Mouse (Mus musculus): Measurements from ENCODE around the gene Sorl1. TPM values are rescaled to one million over a fixed set of nuclear protein-coding genes. Genes with fewer than 3 reads are reported as not detected.
A peak's percentile ranks its signal among the peaks of the same experiment; 100 is the strongest.

The Sorl1 gene
- polyA plus RNA-seq, 1 experiment from 2014 or later: 3.6 TPM

GRCm38 (mm10) chr9:41950991-41951451 is 173.1 kb downstream of the Sorl1 start:
- H3K9ac ChIP-seq (ENCODE audit: low read length): peak overlapping the region; percentile 86
- H3K27ac ChIP-seq (replicated peaks in 1 of 2; ENCODE audit: control insufficient read depth in 1 of 2, insufficient read depth in 1 of 2, low read depth in 2 of 2, low read length in 2 of 2): peak overlapping the region; percentile 95 to 99
- peak overlapping the region; percentile 61 to 72 for H3K4me3 ChIP-seq (ENCODE audit: control insufficient read depth in 1 of 2, insufficient read depth in 1 of 2, low read depth in 1 of 2, low read length in 2 of 2)
- peaks cover 13 to 21% of the 10 kb centered on the region in 2 experiments for H3K4me1 ChIP-seq (ENCODE audit: control insufficient read depth in 2 of 2, insufficient read depth in 2 of 2, low read length in 2 of 2)
- WGBS: under 1% methylated on average over 21 of the region's 21 CpGs
- ATAC-seq (ENCODE audit: insufficient number of reproducible peaks, insufficient read depth, low FRiP score, low read depth): peak; percentile 72
- peak overlapping the region; percentile 86 for H3K4me2 ChIP-seq (ENCODE audit: low read length)
- no peaks in the 10 kb centered on the region for H3K9me3 ChIP-seq (ENCODE audit: control insufficient read depth, low read length)
- H3K27me3 ChIP-seq (ENCODE audit: control insufficient read depth, insufficient read depth, low read length): no peaks in the 10 kb centered on the region
- H3K36me3 ChIP-seq (ENCODE audit: control insufficient read depth, insufficient read depth, low read length): no peaks in the 10 kb centered on the region

GRCm38 (mm10) chr9:41950109-41950990 is 173.7 kb downstream of the Sorl1 start:
- Histone ChIP-seq H3K9me3 (ENCODE audit: control insufficient read depth, low read length) (no peaks in the 10 kb centered on the region), H3K4me1 (ENCODE audit: control insufficient read depth in 2 of 2, insufficient read depth in 2 of 2, low read length in 2 of 2) (peaks cover 13 to 21% of the 10 kb centered on the region in 2 experiments), H3K9ac (ENCODE audit: low read length) (peak overlapping the region; percentile 86), H3K36me3 (ENCODE audit: control insufficient read depth, insufficient read depth, low read length) (no peaks in the 10 kb centered on the region), H3K4me3 (ENCODE audit: control insufficient read depth in 1 of 2, insufficient read depth in 1 of 2, low read depth in 1 of 2, low read length in 2 of 2) (peak overlapping the region; percentile 61 to 72), H3K4me2 (ENCODE audit: low read length) (peak overlapping the region; percentile 86), H3K27me3 (ENCODE audit: control insufficient read depth, insufficient read depth, low read length) (no peaks in the 10 kb centered on the region), H3K27ac (replicated peaks in 1 of 2; ENCODE audit: control insufficient read depth in 1 of 2, insufficient read depth in 1 of 2, low read depth in 2 of 2, low read length in 2 of 2) (peak overlapping the region; percentile 95 to 99)
- 9% methylated on average over 34 of the region's 34 CpGs for WGBS
- peak; percentile 85 for ATAC-seq (ENCODE audit: insufficient number of reproducible peaks, insufficient read depth, low FRiP score, low read depth)

- Histone ChIP-seq H3K36me3 (ENCODE audit: control insufficient read depth, insufficient read depth, low read length) (no peaks in the 10 kb centered on the region), H3K4me2 (ENCODE audit: low read length) (no peak overlapping the region), H3K27me3 (ENCODE audit: control insufficient read depth, insufficient read depth, low read length) (no peaks in the 10 kb centered on the region), H3K4me1 (ENCODE audit: control insufficient read depth in 2 of 2, insufficient read depth in 2 of 2, low read length in 2 of 2) (peaks cover 13 to 21% of the 10 kb centered on the region in 2 experiments), H3K27ac (replicated peaks in 1 of 2; ENCODE audit: control insufficient read depth in 1 of 2, insufficient read depth in 1 of 2, low read depth in 2 of 2, low read length in 2 of 2) (peak overlapping the region; percentile 76 to 95; a peak in 3 of 4 replicates), H3K9me3 (ENCODE audit: control insufficient read depth, low read length) (no peaks in the 10 kb centered on the region), H3K9ac (ENCODE audit: low read length) (no peak overlapping the region), H3K4me3 (ENCODE audit: control insufficient read depth in 1 of 2, insufficient read depth in 1 of 2, low read depth in 1 of 2, low read length in 2 of 2) (no peak overlapping the region)
- no peak for ATAC-seq (ENCODE audit: insufficient number of reproducible peaks, insufficient read depth, low FRiP score, low read depth)
- 75% methylated on average over 5 of the region's 5 CpGs for WGBS
Observed at GRCm38 (mm10) chr9:41949476-41949875, 174.6 kb downstream of the Sorl1 start.

GRCm38 (mm10) chr9:41944964-41945363 is 179.1 kb downstream of the Sorl1 start:
- Histone ChIP-seq H3K27me3 (ENCODE audit: control insufficient read depth, insufficient read depth, low read length) (no peaks in the 10 kb centered on the region), H3K4me2 (ENCODE audit: low read length) (no peak overlapping the region), H3K4me3 (ENCODE audit: control insufficient read depth in 1 of 2, insufficient read depth in 1 of 2, low read depth in 1 of 2, low read length in 2 of 2) (no peak overlapping the region), H3K27ac (replicated peaks in 1 of 2; ENCODE audit: control insufficient read depth in 1 of 2, insufficient read depth in 1 of 2, low read depth in 2 of 2, low read length in 2 of 2) (no peak overlapping the region), H3K9ac (ENCODE audit: low read length) (no peak overlapping the region), H3K36me3 (ENCODE audit: control insufficient read depth, insufficient read depth, low read length) (no peaks in the 10 kb centered on the region), H3K9me3 (ENCODE audit: control insufficient read depth, low read length) (no peaks in the 10 kb centered on the region), H3K4me1 (ENCODE audit: control insufficient read depth in 2 of 2, insufficient read depth in 2 of 2, low read length in 2 of 2) (peaks cover under 1 to 5% of the 10 kb centered on the region in 2 experiments; a peak in 3 of 4 replicates)
- WGBS: 84% methylated on average over 7 of the region's 7 CpGs
- no peak for ATAC-seq (ENCODE audit: insufficient number of reproducible peaks, insufficient read depth, low FRiP score, low read depth)

- Histone ChIP-seq H3K4me3 (ENCODE audit: control insufficient read depth in 1 of 2, insufficient read depth in 1 of 2, low read depth in 1 of 2, low read length in 2 of 2) (no peak overlapping the region), H3K27ac (replicated peaks in 1 of 2; ENCODE audit: control insufficient read depth in 1 of 2, insufficient read depth in 1 of 2, low read depth in 2 of 2, low read length in 2 of 2) (no peak overlapping the region), H3K4me2 (ENCODE audit: low read length) (no peak overlapping the region), H3K9me3 (ENCODE audit: control insufficient read depth, low read length) (no peaks in the 10 kb centered on the region), H3K4me1 (ENCODE audit: control insufficient read depth in 2 of 2, insufficient read depth in 2 of 2, low read length in 2 of 2) (peaks cover 5% of the 10 kb centered on the region in 2 experiments; a peak in 3 of 4 replicates), H3K27me3 (ENCODE audit: control insufficient read depth, insufficient read depth, low read length) (no peaks in the 10 kb centered on the region), H3K9ac (ENCODE audit: low read length) (no peak overlapping the region), H3K36me3 (ENCODE audit: control insufficient read depth, insufficient read depth, low read length) (no peaks in the 10 kb centered on the region)
- 82% methylated on average over 4 of the region's 4 CpGs for WGBS
- ATAC-seq (ENCODE audit: insufficient number of reproducible peaks, insufficient read depth, low FRiP score, low read depth): no peak
Observed at GRCm38 (mm10) chr9:41942970-41943635, 181.0 kb downstream of the Sorl1 start.

- Histone ChIP-seq H3K9ac (ENCODE audit: low read length) (no peak overlapping the region), H3K27ac (replicated peaks in 1 of 2; ENCODE audit: control insufficient read depth in 1 of 2, insufficient read depth in 1 of 2, low read depth in 2 of 2, low read length in 2 of 2) (no peak overlapping the region), H3K27me3 (ENCODE audit: control insufficient read depth, insufficient read depth, low read length) (no peaks in the 10 kb centered on the region), H3K9me3 (ENCODE audit: control insufficient read depth, low read length) (no peaks in the 10 kb centered on the region), H3K36me3 (ENCODE audit: control insufficient read depth, insufficient read depth, low read length) (no peaks in the 10 kb centered on the region), H3K4me2 (ENCODE audit: low read length) (no peak overlapping the region), H3K4me3 (ENCODE audit: control insufficient read depth in 1 of 2, insufficient read depth in 1 of 2, low read depth in 1 of 2, low read length in 2 of 2) (no peak overlapping the region), H3K4me1 (ENCODE audit: control insufficient read depth in 2 of 2, insufficient read depth in 2 of 2, low read length in 2 of 2) (peaks cover 15% of the 10 kb centered on the region in 2 experiments)
- WGBS: 72% methylated on average over 10 of the region's 10 CpGs
- ATAC-seq (ENCODE audit: insufficient number of reproducible peaks, insufficient read depth, low FRiP score, low read depth): no peak
Observed at GRCm38 (mm10) chr9:41940311-41940853, 183.7 kb downstream of the Sorl1 start.

- no peaks in the 10 kb centered on the region for H3K36me3 ChIP-seq (ENCODE audit: control insufficient read depth, insufficient read depth, low read length)
- WGBS: 55% methylated on average over 8 of the region's 8 CpGs
- peaks cover 22% of the 10 kb centered on the region in 2 experiments for H3K4me1 ChIP-seq (ENCODE audit: control insufficient read depth in 2 of 2, insufficient read depth in 2 of 2, low read length in 2 of 2)
- no peak for ATAC-seq (ENCODE audit: insufficient number of reproducible peaks, insufficient read depth, low FRiP score, low read depth)
- H3K9ac ChIP-seq (ENCODE audit: low read length): no peak overlapping the region
- H3K4me2 ChIP-seq (ENCODE audit: low read length): no peak overlapping the region
- no peaks in the 10 kb centered on the region for H3K9me3 ChIP-seq (ENCODE audit: control insufficient read depth, low read length)
- H3K4me3 ChIP-seq (ENCODE audit: control insufficient read depth in 1 of 2, insufficient read depth in 1 of 2, low read depth in 1 of 2, low read length in 2 of 2): no peak overlapping the region
- H3K27ac ChIP-seq (replicated peaks in 1 of 2; ENCODE audit: control insufficient read depth in 1 of 2, insufficient read depth in 1 of 2, low read depth in 2 of 2, low read length in 2 of 2): peak overlapping the region; percentile 14 to 55; a peak in 3 of 4 replicates
- H3K27me3 ChIP-seq (ENCODE audit: control insufficient read depth, insufficient read depth, low read length): no peaks in the 10 kb centered on the region
Observed at GRCm38 (mm10) chr9:41938449-41938848, 185.6 kb downstream of the Sorl1 start.

Data from heart, embryonic 14.5 days (tissue).